Mouse (Mus musculus): ENCODE data around the gene Aph1c. TPM values are rescaled to one million over a fixed set of nuclear protein-coding genes. Genes with fewer than 3 reads are reported as not detected.

Gene Aph1c
- total RNA-seq, 2 experiments from 2014 or later: 1.7 TPM; not detected in 1

Other genes starting within 250 kb of the Aph1c start
- 24.9 and 45.7 TPM in 2 replicates for gene Usp3, start 241.6 kb downstream of the Aph1c start, total RNA-seq (2015; ENCODE audit: low replicate concordance)
- gene Usp3, start 241.6 kb downstream of the Aph1c start, total RNA-seq (2017; ENCODE audit: low replicate concordance): 23.5 and 27.4 TPM in 2 replicates
- not detected in 2 replicates for gene Car12, start 121.0 kb downstream of the Aph1c start, total RNA-seq (2015; ENCODE audit: low replicate concordance)
- not detected in 2 replicates for gene Car12, start 121.0 kb downstream of the Aph1c start, total RNA-seq (2017; ENCODE audit: low replicate concordance)
- gene Aph1b, start 39.2 kb downstream of the Aph1c start, total RNA-seq (2015; ENCODE audit: low replicate concordance): 2.1 and 2.5 TPM in 2 replicates
- 0.61 and 0.77 TPM in 2 replicates for gene Aph1b, start 39.2 kb downstream of the Aph1c start, total RNA-seq (2017; ENCODE audit: low replicate concordance)
- gene Gm10647, start 37.7 kb downstream of the Aph1c start, total RNA-seq (2015; ENCODE audit: low replicate concordance): not detected in 2 replicates
- not detected in 2 replicates for gene Gm10647, start 37.7 kb downstream of the Aph1c start, total RNA-seq (2017; ENCODE audit: low replicate concordance)
- gene Rab8b, start 85.0 kb upstream of the Aph1c start, total RNA-seq (2015; ENCODE audit: low replicate concordance): 98.7 and 104 TPM in 2 replicates
- 113 and 121 TPM in 2 replicates for gene Rab8b, start 85.0 kb upstream of the Aph1c start, total RNA-seq (2017; ENCODE audit: low replicate concordance)
- gene Rps27l, start 111.4 kb upstream of the Aph1c start, total RNA-seq (2015; ENCODE audit: low replicate concordance): 98.9 and 165 TPM in 2 replicates
- 37.9 and 53.8 TPM in 2 replicates for gene Rps27l, start 111.4 kb upstream of the Aph1c start, total RNA-seq (2017; ENCODE audit: low replicate concordance)
- gene Lactb, start 140.8 kb upstream of the Aph1c start, total RNA-seq (2015; ENCODE audit: low replicate concordance): 8.8 and 18.7 TPM in 2 replicates
- gene Lactb, start 140.8 kb upstream of the Aph1c start, total RNA-seq (2017; ENCODE audit: low replicate concordance): 7.7 and 12.5 TPM in 2 replicates
- gene Tpm1, start 214.7 kb upstream of the Aph1c start, total RNA-seq (2015; ENCODE audit: low replicate concordance): 53.7 and 60.2 TPM in 2 replicates
- 68.7 and 75.5 TPM in 2 replicates for gene Tpm1, start 214.7 kb upstream of the Aph1c start, total RNA-seq (2017; ENCODE audit: low replicate concordance)

Measured in erythroid progenitor cell, adult 5-6 weeks (primary cell).